Comparison of ENCODE assay signal across 19 mouse cellular contexts in genomic region chr1:39335561-39336196, GRCm38 (mm10). TPM values are rescaled to one million over a fixed set of nuclear protein-coding genes. Genes with fewer than 3 reads are reported as not detected.
A peak's percentile ranks its signal among the peaks of the same experiment; 100 is the strongest.
DNase-seq lines count a peak whose midpoint lies in the region; ATAC-seq lines count a peak whose summit lies in the region.
"Had no signal": no experiment of that assay in that cellular context is flagged by ENCODE, and none has a peak within 500 bp of the region (broad histone marks: within the 10 kb centered on the region; RNA-seq: fewer than 3 reads in every experiment).

No protein-coding gene starts in this region.

- no peak overlapping the region for H3K9ac ChIP-seq in kidney, embryonic 16.5 days (replicated peaks; ENCODE audit: low read length)
- H3K9ac ChIP-seq in embryonic facial prominence, embryonic 11.5 days (replicated peaks; ENCODE audit: low read length): no peak overlapping the region
- no peak overlapping the region for H3K9ac ChIP-seq in hindbrain, embryonic 13.5 days
- H3K9ac ChIP-seq: liver, embryonic 14.5 days; neural tube, embryonic 12.5 days had no signal

- no peak overlapping the region for H3K4me2 ChIP-seq in kidney, embryonic 16.5 days (replicated peaks; ENCODE audit: low read depth, low read length)
- peak overlapping the region; percentile 13; the same call in 1 of the 2 replicates for H3K4me2 ChIP-seq in embryonic facial prominence, embryonic 11.5 days (ENCODE audit: low read depth, low read length)
- H3K4me2 ChIP-seq in hindbrain, embryonic 13.5 days: no peak overlapping the region
- H3K4me2 ChIP-seq: neural tube, embryonic 12.5 days had no signal

- H3K36me3 ChIP-seq in kidney, embryonic 16.5 days (ENCODE audit: insufficient read depth, low read length): no peaks in the 10 kb centered on the region
- H3K36me3 ChIP-seq in embryonic facial prominence, embryonic 11.5 days (replicated peaks; ENCODE audit: control insufficient read depth, insufficient read depth, low read depth, low read length): no peaks in the 10 kb centered on the region
- H3K36me3 ChIP-seq in hindbrain, embryonic 13.5 days: no peaks in the 10 kb centered on the region
- H3K36me3 ChIP-seq: hindbrain, embryonic 10.5 days; neural tube, embryonic 12.5 days had no signal

- intact Hi-C loops in gastrocnemius, postnatal 14 days (cut with DNase I; ENCODE audit: low total_unique reads): loop anchor here (10.0 kb wide), 1 partner anchor 121 kb away; no protein-coding TSS in a partner anchor

- no peaks in the 10 kb centered on the region for H3K4me1 ChIP-seq in kidney, embryonic 16.5 days (ENCODE audit: insufficient read depth, low read length)
- no peaks in the 10 kb centered on the region for H3K4me1 ChIP-seq in embryonic facial prominence, embryonic 11.5 days (ENCODE audit: control insufficient read depth, insufficient read depth, low read length)
- no peaks in the 10 kb centered on the region; the same call in none of the 2 replicates for H3K4me1 ChIP-seq in hindbrain, embryonic 13.5 days (replicated peaks)

- WGBS in kidney, embryonic 16.5 days: 27% methylated on average over 15 of the region's 15 CpGs
- WGBS in embryonic facial prominence, embryonic 11.5 days: 23% methylated on average over 15 of the region's 15 CpGs
- 37% methylated on average over 15 of the region's 15 CpGs for WGBS in hindbrain, embryonic 13.5 days

- no peak overlapping the region for H3K27ac ChIP-seq in kidney, embryonic 16.5 days (ENCODE audit: low read length)
- H3K27ac ChIP-seq in embryonic facial prominence, embryonic 11.5 days (replicated peaks; ENCODE audit: low read depth, low read length): no peak overlapping the region
- H3K27ac ChIP-seq in hindbrain, embryonic 13.5 days: no peak overlapping the region
- H3K27ac ChIP-seq: heart, adult 2 months; hindbrain, embryonic 10.5 days; liver, embryonic 14.5 days; neural tube, embryonic 12.5 days had no signal

- ATAC-seq in kidney, embryonic 16.5 days (ENCODE audit: low FRiP score, low TSS enrichment): 0 out of 2 replicates have a peak, but pooled peaks have one; percentile 12
- ATAC-seq in embryonic facial prominence, embryonic 11.5 days (replicated peaks; ENCODE audit: insufficient number of reproducible peaks, low FRiP score, low TSS enrichment, low read depth): peak; percentile 52; the same call in 1 of the 2 replicates
- no peak for ATAC-seq in hindbrain, embryonic 13.5 days (ENCODE audit: low FRiP score)
- ATAC-seq: CD4-positive, CD25-positive, alpha-beta regulatory T cell, adult 4 months; forebrain, embryonic 14.5 days; inflammation-experienced regulatory T-cells, adult 6 months had no signal

- H3K27me3 ChIP-seq in kidney, embryonic 16.5 days (ENCODE audit: insufficient read depth, low read length): no peaks in the 10 kb centered on the region
- no peaks in the 10 kb centered on the region for H3K27me3 ChIP-seq in embryonic facial prominence, embryonic 11.5 days (ENCODE audit: control insufficient read depth, insufficient read depth, low read length)
- 0 out of 2 replicates have a peak, but pooled peaks cover 11% of the 10 kb centered on the region for H3K27me3 ChIP-seq in hindbrain, embryonic 13.5 days
- H3K27me3 ChIP-seq: neural tube, embryonic 12.5 days had no signal

- H3K9me3 ChIP-seq in kidney, embryonic 16.5 days (ENCODE audit: low read length): no peaks in the 10 kb centered on the region
- H3K9me3 ChIP-seq in embryonic facial prominence, embryonic 11.5 days (replicated peaks; ENCODE audit: control insufficient read depth, low read length): no peaks in the 10 kb centered on the region
- H3K9me3 ChIP-seq in hindbrain, embryonic 13.5 days: no peaks in the 10 kb centered on the region
- H3K9me3 ChIP-seq: hindbrain, embryonic 10.5 days; neural tube, embryonic 12.5 days had no signal

- H3K4me3 ChIP-seq in kidney, embryonic 16.5 days (ENCODE audit: low read length): no peak overlapping the region
- no peak overlapping the region for H3K4me3 ChIP-seq in embryonic facial prominence, embryonic 11.5 days (ENCODE audit: low read depth, low read length)
- H3K4me3 ChIP-seq in hindbrain, embryonic 13.5 days: no peak overlapping the region
- H3K4me3 ChIP-seq: heart, adult 2 months; hindbrain, embryonic 10.5 days; neural tube, embryonic 12.5 days had no signal

- no peak for DNase-seq in kidney, adult 11 months
- peak; percentile 43 for DNase-seq in testis, postnatal 14 days (ENCODE audit: low spot score)
- no peak for DNase-seq in testis, postnatal 10 days (ENCODE audit: low spot score)
- DNase-seq in embryonic facial prominence, embryonic 11.5 days (ENCODE audit: low spot score): peak; percentile 22
- DNase-seq in gastrocnemius, postnatal 14 days: no peak
- DNase-seq: adrenal gland, postnatal 25 days; cerebellum, adult 9-11 months; heart, adult 2 months; kidney, postnatal 36 days; right cerebral cortex, postnatal 14 days; thymus, adult 18-20 months had no signal

RNA-seq across cellular contexts. Expression of gene Rpl31, which starts 32.0 kb away (rescaled TPM):
- 464 and 479 TPM in 2 replicates for polyA plus RNA-seq in kidney, embryonic 16.5 days (2015; fragmentation: Nextera tagmentation; extraction: Ambion mirVana)
- polyA plus RNA-seq in embryonic facial prominence, embryonic 11.5 days (2014; fragmentation: Nextera tagmentation; extraction: Ambion mirVana): 507 and 521 TPM in 2 replicates
- total RNA-seq in gastrocnemius, postnatal 14 days (2021): 100 to 1,000 TPM; 642 to 745 TPM
- 394 and 397 TPM in 2 replicates for polyA plus RNA-seq in hindbrain, embryonic 13.5 days (2015; fragmentation: Nextera tagmentation; extraction: Ambion mirVana)

Comparison
In these comparisons a context has a peak if more than half of its experiments do, and no peak if none do; other contexts are left out.
1. DNase-seq: peak in testis, postnatal 14 days (single experiment) and embryonic facial prominence, embryonic 11.5 days (single experiment); none in kidney, adult 11 months (single experiment), testis, postnatal 10 days (single experiment) and gastrocnemius, postnatal 14 days (single experiment).